Mouse (Mus musculus) forebrain, embryonic 11.5 days (tissue): ENCODE data around the gene Dkkl1. TPM values are rescaled to one million over a fixed set of nuclear protein-coding genes. Genes with fewer than 3 reads are reported as not detected.

Source experiments
- ATAC-seq: fragments of 200-750 bp; cut with Nextera tagmentation; replicated peaks from 2 replicates; pipeline ENCODE4 v1.8.0; 2017; ENCODE audit warnings: moderate TSS enrichment; ENCODE audit not compliant: low FRiP score
- DNase-seq: peaks from one replicate; pipeline ENCODE4 v3.0.0-alpha.2; 2017; ENCODE audit warnings: low spot score
- H3K27ac ChIP-seq: fragments of 300-500 bp; sonication (generic); 2 replicates; pipeline ENCODE4 v1.5.1; 2014; ENCODE audit warnings: low read depth, low read length
- H3K27me3 ChIP-seq: fragments of 300-500 bp; sonication (generic); 2 replicates; pipeline ENCODE4 v1.6.1; 2014; ENCODE audit warnings: mild to moderate bottlenecking, low read length, mixed read lengths; ENCODE audit not compliant: control insufficient read depth, insufficient read depth
- H3K36me3 ChIP-seq: fragments of 300-500 bp; sonication (generic); 2 replicates; pipeline ENCODE4 v1.6.1; 2014; ENCODE audit warnings: mild to moderate bottlenecking, low read length, moderate library complexity, mixed read lengths; ENCODE audit not compliant: control insufficient read depth, insufficient read depth
- H3K4me1 ChIP-seq: fragments of 300-500 bp; sonication (generic); replicated peaks from 2 replicates; pipeline ENCODE4 v1.6.1; 2014; ENCODE audit warnings: low read length, mixed read lengths; ENCODE audit not compliant: control insufficient read depth, insufficient read depth
- H3K4me2 ChIP-seq: fragments of 300-500 bp; sonication (generic); 2 replicates; pipeline ENCODE4 v1.6.1; 2014; ENCODE audit warnings: low read depth, mild to moderate bottlenecking, low read length, moderate library complexity, mixed read lengths; ENCODE audit not compliant: severe bottlenecking
- H3K4me3 ChIP-seq: fragments of 300-500 bp; sonication (generic); 2 replicates; pipeline ENCODE4 v1.5.1; 2014; ENCODE audit warnings: low read depth, low read length
- H3K9ac ChIP-seq: fragments of 300-500 bp; sonication (generic); 2 replicates; pipeline ENCODE4 v1.6.1; 2014; ENCODE audit warnings: low read length
- H3K9me3 ChIP-seq: fragments of 300-500 bp; sonication (generic); 2 replicates; pipeline ENCODE4 v1.6.1; 2016; ENCODE audit warnings: low read length, mixed read lengths; ENCODE audit not compliant: control insufficient read depth
- WGBS: fragments of 180-500 bp; shearing (Covaris S2); extraction: QIAGEN DNeasy Blood & Tissue Kit; methylation state at CpG from one replicate; pipeline ENCODE4 v1.1.7; 2014; 5-methylcytosine and 5-hydroxymethylcytosine counted together
- polyA plus RNA-seq: library from polyadenylated mRNA; unstranded; fragments of >200 nt; fragmentation: Nextera tagmentation; extraction: Ambion mirVana; gene quantifications from 2 replicates; pipeline ENCODE4 v1.2.1, GENCODE M21; 2014

Dkkl1 gene
- polyA plus RNA-seq, 1 experiment from 2014 or later = 0.48 TPM

GRCm38 (mm10) chr7:45221680-45222079 is 9.7 kb upstream of the Dkkl1 start:
- peaks cover 43% of the 10 kb centered on the region for H3K36me3 ChIP-seq

GRCm38 (mm10) chr7:45216442-45217183 is 4.7 kb upstream of the Dkkl1 start:
- Histone ChIP-seq H3K36me3 (peaks cover 15% of the 10 kb centered on the region), H3K4me1 (peaks cover 4% of the 10 kb centered on the region), H3K27ac (peak overlapping the region; percentile 97), H3K9ac (peak overlapping the region; percentile 100), H3K4me2 (peak overlapping the region; percentile 89), H3K4me3 (peak overlapping the region; percentile 82), H3K9me3 (no peaks in the 10 kb centered on the region), H3K27me3 (peaks cover 6% of the 10 kb centered on the region; the same call in 1 of the 2 replicates)
- DNase-seq (peak; percentile 97), ATAC-seq (peak; percentile 82)
- under 1% methylated on average over 13 of the region's 13 CpGs for WGBS

More at GRCm38 (mm10) chr7:45221680-45222079, 9.7 kb upstream of the Dkkl1 start:
- no peaks in the 10 kb centered on the region for H3K9me3 ChIP-seq
- H3K4me3 ChIP-seq = no peak overlapping the region
- peaks cover 4% of the 10 kb centered on the region for H3K4me1 ChIP-seq
- H3K27me3 ChIP-seq = no peaks in the 10 kb centered on the region
- no peak overlapping the region for H3K9ac ChIP-seq
- no peak for DNase-seq
- ATAC-seq = no peak
- no peak overlapping the region for H3K27ac ChIP-seq
- 89% methylated on average over 2 of the region's 2 CpGs for WGBS
- H3K4me2 ChIP-seq = no peak overlapping the region

GRCm38 (mm10) chr7:45215673-45216441 is 3.9 kb upstream of the Dkkl1 start, which contains the start of gene Tead2:
Gene Tead2, plus strand, starts transcription at chr7:45215753.
- H3K9ac ChIP-seq = peak within 1 kb of the TSS; percentile 100
- ATAC-seq = peak; percentile 63
- peak within 1 kb of the TSS; percentile 89 for H3K4me2 ChIP-seq
- no peaks in the 10 kb centered on the region for H3K9me3 ChIP-seq
- WGBS = under 1% methylated on average over 53 of the region's 55 CpGs
- H3K4me1 ChIP-seq = peaks cover 4% of the 10 kb centered on the region
- peaks cover 11% of the 10 kb centered on the region for H3K27me3 ChIP-seq
- DNase-seq = peak; percentile 91
- H3K27ac ChIP-seq = peak within 1 kb of the TSS; percentile 97
- H3K36me3 ChIP-seq = peaks cover 15% of the 10 kb centered on the region
- H3K4me3 ChIP-seq = peak within 1 kb of the TSS; percentile 82

- Histone ChIP-seq H3K9ac (no peak overlapping the region), H3K27ac (no peak overlapping the region), H3K4me1 (peaks cover 4% of the 10 kb centered on the region), H3K4me3 (no peak overlapping the region), H3K27me3 (peaks cover 17% of the 10 kb centered on the region), H3K36me3 (peaks cover 5% of the 10 kb centered on the region), H3K9me3 (no peaks in the 10 kb centered on the region), H3K4me2 (no peak overlapping the region)
- WGBS = 67% methylated on average over 5 of the region's 5 CpGs
- ATAC-seq = no peak
- DNase-seq = no peak
Measured at GRCm38 (mm10) chr7:45213708-45214107, 1.8 kb upstream of the Dkkl1 start.

- 73% methylated on average over 7 of the region's 7 CpGs for WGBS
- Histone ChIP-seq H3K4me3 (no peak overlapping the region), H3K9me3 (no peaks in the 10 kb centered on the region), H3K4me2 (no peak overlapping the region), H3K27ac (no peak overlapping the region), H3K36me3 (no peaks in the 10 kb centered on the region), H3K9ac (no peak overlapping the region), H3K27me3 (peaks cover 17% of the 10 kb centered on the region), H3K4me1 (peaks cover 4% of the 10 kb centered on the region)
- no peak for DNase-seq
- no peak for ATAC-seq
Measured at GRCm38 (mm10) chr7:45212356-45212755, 409 bp upstream of the Dkkl1 start.

GRCm38 (mm10) chr7:45211070-45211469 is 877 bp downstream of the Dkkl1 start:
- WGBS = 81% methylated on average over 10 of the region's 10 CpGs
- no peak for ATAC-seq
- no peak overlapping the region for H3K9ac ChIP-seq
- no peak overlapping the region for H3K27ac ChIP-seq
- H3K36me3 ChIP-seq = no peaks in the 10 kb centered on the region
- no peak overlapping the region for H3K4me3 ChIP-seq
- no peaks in the 10 kb centered on the region for H3K9me3 ChIP-seq
- no peak for DNase-seq
- peaks cover 17% of the 10 kb centered on the region for H3K27me3 ChIP-seq
- H3K4me1 ChIP-seq = no peaks in the 10 kb centered on the region
- no peak overlapping the region for H3K4me2 ChIP-seq

- 84% methylated on average over 6 of the region's 6 CpGs for WGBS
- Histone ChIP-seq H3K4me1 (no peaks in the 10 kb centered on the region), H3K4me2 (no peak overlapping the region), H3K27me3 (peaks cover 17% of the 10 kb centered on the region), H3K36me3 (no peaks in the 10 kb centered on the region), H3K9me3 (no peaks in the 10 kb centered on the region), H3K9ac (no peak overlapping the region), H3K4me3 (no peak overlapping the region), H3K27ac (no peak overlapping the region)
- DNase-seq (no peak), ATAC-seq (no peak)
Measured at GRCm38 (mm10) chr7:45208260-45208659, 3.7 kb downstream of the Dkkl1 start.

- DNase-seq (peak; percentile 98), ATAC-seq (peak; percentile 98)
- no peaks in the 10 kb centered on the region for H3K9me3 ChIP-seq
- no peaks in the 10 kb centered on the region for H3K27me3 ChIP-seq
- 9% methylated on average over 42 of the region's 44 CpGs for WGBS
- no peaks in the 10 kb centered on the region for H3K36me3 ChIP-seq
- H3K4me3 ChIP-seq = peak within 1 kb of the TSS; percentile 35
- H3K4me2 ChIP-seq = peak within 1 kb of the TSS; percentile 44
- H3K4me1 ChIP-seq = no peaks in the 10 kb centered on the region
- no peak within 1 kb of the TSS for H3K27ac ChIP-seq
- H3K9ac ChIP-seq = peak within 1 kb of the TSS; percentile 46
Measured at GRCm38 (mm10) chr7:45204380-45205143, 7.4 kb downstream of the Dkkl1 start, which contains the start of gene Ccdc155. Gene Ccdc155, minus strand, starts transcription at chr7:45204892.
